Mouse (Mus musculus) embryo, embryonic 9.5 days (tissue): ENCODE results near the gene Lamc3.

Experiments used
- DNase-seq: peaks from one replicate; pipeline ENCODE4 v3.0.0-alpha.2; 2017; ENCODE audit errors: extremely low spot score

Lamc3 gene

DNA sequence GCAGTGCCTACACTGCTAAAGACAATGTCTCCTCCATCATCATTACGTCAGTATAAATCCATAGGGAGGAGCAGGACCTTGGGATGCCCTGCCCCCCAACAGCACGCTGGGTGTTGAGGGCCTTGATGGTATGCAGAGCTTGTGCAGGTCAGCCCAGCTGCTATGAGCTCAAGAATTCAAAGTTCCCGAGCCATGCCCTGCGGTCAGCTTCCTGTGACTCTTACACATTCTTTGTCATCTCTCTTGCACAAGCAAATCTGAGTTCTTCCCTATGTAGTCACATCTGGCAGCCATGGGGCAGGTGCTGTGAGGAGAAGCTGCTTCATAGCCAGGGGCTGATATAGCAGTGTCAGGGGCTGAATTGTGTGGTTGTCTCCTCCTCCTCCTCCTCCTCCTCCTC lies 48.0 kb downstream of the Lamc3 start:
- DNase-seq, result no peak

DNA sequence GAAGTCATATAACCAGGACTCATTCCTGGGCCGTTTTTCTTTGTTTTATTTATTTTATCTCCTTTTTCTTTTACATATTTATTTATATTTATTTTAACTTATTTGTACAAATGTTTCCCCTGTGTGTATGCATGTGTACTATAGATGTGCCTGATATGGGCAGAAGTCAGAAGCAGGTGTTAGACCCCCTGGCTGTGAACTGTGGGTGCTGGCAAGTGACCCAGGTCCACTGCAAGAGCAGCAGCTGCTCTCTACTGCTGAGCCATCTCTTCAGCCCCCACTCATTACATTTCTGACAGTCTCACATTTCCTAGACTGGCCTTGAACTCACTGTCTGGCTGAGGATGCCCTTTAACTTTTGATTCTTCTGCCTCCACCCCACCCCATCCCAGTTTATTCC lies 51.2 kb downstream of the Lamc3 start:
- DNase-seq, result no peak

DNA sequence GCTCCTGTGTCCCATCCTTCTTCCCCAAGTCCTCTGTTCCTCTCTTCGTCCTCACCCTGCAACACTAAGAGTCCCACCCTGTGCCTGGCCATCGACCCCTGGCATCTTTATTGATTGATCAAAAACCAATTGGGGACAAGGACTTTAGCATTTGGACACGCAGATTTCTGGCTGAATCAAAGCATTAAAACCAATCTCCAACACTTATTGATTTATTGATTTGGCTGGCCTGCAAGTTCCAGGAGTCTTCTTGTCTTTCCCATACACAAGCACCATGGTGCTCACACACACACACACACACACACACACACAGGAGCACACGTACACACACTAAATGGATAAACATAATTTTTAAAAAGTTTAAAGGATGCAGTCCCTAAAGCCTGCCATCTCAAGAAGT lies 55.9 kb downstream of the Lamc3 start:
- DNase-seq, result no peak

DNA sequence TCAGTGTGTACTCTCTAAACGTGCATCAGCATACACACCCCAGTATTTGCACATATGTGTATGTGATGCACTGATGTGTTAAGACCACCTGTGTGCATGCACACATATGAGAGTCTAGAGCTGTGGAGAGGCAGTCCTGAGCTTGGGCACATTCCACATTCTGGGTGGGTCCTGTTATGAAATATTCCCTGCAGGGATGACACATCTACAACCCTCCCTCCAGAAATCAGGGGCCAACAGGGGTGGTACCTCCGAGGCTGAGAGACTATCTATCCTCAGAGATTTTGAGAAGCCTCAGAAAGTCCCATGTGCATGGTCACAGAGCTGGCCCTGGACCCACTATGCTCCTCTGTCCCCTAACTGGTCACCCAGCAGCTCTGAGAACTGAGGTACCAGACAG lies 58.5 kb downstream of the Lamc3 start:
- DNase-seq, result no peak

DNA sequence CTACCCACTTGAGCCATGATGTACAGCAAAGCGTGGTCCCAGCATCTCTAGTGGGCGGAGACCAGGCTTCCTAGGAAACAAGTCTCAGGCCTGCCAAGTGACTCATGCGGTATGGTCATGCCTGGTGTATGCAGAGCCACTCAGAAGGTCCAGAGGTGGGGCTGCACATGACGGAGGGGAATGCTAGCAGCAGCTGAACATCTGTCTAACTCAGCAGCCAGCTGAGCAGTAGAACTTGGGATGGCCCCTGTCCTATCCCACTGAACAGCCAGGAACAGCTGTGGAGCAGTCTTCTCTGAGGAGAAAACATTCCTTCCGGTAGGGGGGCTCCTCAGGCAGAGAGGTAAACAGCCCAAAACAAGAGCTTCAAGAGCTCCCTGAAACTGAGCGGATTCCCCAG lies 61.3 kb downstream of the Lamc3 start:
- no peak for DNase-seq

DNA sequence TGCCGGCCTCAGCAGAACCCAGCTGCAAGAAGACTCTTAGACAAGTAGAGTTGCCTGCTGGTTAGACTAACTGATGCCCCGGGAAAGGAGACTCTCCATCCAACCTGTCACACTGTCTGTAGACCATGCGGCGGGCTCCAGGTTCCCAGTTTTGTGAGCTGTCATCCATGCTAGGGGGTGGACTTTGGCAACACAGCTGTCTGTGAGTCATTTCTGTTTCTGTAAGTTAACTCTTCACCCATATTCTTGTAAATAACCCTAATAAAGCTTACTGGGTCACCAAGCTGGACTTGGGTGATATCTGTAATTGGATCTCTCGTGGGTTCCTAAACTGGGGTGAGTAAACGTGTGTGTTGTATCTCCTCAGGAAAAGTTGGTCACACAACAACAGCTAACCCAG lies 61.7 kb downstream of the Lamc3 start:
- DNase-seq, result no peak

DNA sequence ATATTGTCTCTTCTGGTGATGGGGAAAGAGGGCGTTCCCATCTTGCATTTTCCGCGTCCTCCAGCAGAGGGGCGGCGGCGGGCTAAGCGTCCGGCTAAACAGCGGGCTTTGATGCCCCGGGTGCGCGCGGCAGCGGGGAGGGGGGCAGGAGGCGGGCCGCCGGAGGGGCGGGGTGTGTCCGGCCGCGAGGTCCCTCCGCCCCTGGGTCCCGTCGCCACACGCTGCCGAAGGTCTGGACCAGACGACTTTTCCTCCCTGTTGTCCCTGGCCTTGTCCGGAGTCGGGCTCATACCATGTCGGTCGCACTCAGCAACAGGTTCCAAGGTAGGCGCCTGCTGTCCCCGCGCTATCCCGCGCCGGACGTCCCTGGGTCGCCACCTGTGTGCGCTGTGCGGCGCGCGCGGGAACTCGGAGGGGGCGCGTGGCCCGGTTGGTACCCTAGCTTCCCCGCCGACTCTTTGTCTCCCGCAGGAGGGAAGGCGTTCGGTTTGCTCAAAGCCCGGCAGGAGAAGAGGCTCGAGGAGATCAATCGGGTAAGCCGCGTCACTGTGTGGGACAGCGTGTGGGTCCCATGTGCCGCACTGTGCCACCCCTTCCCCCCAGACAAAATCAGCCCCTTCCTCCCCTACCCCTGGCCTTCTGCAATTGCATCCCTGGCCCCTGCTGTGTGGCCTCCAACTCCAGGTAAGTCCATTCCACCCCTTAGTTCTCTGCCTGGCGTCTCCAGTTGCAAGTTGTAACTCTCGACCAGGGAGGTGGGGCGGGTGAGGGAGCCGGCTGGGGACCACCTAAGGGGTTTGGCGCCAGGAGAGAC lies 63.2 kb downstream of the Lamc3 start, which contains the start of gene Aif1l:
Aif1l (plus strand) TSS at position 82 of the 814 bp plus-strand sequence.
- DNase-seq, result peak; percentile 90

DNA sequence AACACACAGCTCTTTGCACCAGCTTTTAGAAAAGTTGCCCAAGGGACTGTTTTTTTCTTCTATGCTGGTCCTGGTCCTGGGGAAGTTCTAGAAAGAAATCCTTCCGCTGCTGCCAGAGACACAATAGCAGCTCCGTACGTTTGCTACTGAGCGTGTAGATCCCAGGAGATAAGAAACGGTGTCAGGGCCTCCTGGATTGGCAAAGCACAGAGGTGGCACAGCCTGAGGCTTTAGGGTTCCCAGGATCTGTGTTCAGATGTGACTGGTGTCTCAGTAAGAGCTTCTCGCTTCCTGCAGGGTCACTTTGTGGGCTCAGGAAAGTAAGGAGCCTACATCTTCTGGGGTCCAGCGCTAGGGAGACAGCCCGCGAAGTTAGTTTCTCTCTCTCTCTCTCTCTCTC lies 63.9 kb downstream of the Lamc3 start:
- DNase-seq, result peak; percentile 33

DNA sequence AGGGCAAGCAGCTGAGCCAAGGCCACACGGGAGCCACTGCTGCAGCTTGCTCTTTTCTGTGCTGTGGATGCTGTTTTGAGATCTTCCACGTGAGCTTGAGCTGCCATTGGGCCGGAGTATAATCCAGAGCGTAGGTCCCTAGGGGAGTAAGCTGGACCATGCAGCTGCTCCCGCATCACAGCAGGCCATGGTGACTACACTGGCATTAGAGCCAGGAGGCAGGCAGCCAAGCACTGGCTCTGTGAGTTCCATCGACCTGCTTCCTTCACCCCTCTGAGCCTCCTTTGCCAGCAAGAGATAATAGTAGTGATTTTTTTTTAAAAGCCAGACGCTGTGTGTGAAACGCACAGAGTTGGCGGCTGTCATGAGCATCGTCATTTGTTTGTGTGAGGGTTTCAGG lies 65.1 kb downstream of the Lamc3 start:
- no peak for DNase-seq

DNA sequence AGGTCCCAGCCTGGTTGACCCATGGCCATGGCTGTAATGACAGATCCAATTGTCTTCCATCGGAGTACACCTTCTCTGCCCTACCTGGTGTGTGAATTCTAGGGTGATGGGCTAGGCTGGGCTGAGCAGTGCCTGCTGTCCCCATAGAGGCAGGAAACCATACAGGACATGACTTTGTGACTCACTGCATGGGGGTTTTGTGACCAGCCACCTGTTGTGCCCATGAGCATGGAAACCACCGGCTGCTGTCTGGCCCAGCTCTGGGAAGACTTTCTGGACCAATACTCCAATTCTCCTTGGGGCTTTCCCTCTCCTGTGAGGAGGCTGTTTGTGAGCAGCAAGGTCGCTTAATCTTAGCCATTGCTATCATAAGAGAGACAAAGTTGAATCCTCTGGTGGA lies 65.6 kb downstream of the Lamc3 start:
- DNase-seq, result no peak

DNA sequence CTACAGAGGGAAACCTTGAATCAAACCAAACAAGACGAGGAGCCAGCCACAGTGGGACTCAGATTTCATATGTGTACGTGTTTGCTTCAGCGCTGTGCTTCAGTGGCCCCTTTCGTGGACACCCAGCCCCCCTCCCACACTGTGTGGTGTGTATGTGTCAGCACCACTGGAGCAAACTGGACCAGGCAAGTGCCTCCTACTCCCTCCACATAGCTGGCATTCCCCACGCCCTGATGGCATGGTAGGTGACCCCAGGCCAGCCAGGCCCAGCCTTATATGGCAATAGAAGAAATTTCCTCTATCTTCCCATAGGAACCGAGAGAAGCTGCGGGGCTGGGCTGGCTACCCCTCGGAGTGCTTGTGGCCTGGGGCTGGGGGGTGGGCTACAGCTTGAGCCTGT lies 66.6 kb downstream of the Lamc3 start:
- no peak for DNase-seq

DNA sequence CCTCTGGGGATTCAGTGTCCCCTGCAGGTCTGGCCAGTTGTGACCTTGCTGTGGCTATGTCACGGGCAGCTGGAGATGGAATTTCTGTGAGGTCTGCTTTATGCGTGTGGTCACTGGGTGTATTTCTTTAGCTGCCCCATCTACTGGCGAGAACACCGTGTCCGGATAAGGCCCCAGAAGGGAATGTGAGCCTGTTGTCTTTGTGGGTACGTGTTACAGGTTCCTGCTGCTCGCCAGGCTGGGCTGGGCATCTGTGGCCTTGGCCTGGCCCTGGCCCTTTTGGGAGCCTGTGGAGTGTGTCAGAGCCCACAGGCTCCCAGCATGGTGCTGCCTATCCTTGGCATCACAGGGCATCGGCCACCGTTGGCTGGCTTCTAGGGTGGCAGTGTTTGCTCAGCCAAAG lies 67.7 kb downstream of the Lamc3 start:
- no peak for DNase-seq

DNA sequence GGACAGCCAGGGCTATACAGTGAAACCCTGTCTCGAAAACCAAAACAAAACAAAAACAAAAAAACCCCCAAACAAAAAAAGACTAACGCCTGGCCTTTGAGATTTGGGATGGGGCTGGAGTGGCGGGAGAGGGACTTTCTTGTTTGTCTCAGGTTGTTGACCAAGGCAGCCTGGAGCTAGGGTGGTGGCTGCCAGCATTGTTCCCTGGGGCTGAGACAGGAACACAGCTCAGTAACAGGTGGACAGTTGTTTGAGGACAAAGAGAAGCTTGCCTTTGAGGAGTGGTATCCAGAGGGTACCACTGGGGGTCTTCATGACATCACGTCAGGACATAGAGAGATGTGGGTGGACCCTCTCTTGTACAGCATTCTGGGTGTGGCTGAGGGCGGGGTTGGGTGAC lies 68.6 kb downstream of the Lamc3 start:
- no peak for DNase-seq

DNA sequence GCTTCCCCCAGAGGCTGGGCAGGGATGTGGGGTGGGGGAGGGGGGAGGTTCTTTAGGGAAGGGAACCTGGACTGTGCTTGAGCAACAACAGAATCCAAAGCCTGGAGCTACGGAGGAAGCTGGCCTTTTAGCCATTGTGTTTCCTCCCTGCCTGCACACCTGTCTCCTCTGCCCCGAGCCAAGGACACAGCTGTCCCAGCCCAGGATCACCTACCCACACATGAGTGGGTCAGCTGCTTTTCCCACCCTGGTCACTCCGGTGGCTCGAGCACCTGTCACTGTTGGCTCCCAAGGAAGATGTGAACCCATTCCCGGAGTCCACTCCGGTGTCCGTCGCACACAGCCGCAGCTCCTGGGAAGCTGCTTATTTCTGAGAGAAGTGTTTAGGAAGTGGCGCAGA lies 70.1 kb downstream of the Lamc3 start:
- DNase-seq, result no peak

DNA sequence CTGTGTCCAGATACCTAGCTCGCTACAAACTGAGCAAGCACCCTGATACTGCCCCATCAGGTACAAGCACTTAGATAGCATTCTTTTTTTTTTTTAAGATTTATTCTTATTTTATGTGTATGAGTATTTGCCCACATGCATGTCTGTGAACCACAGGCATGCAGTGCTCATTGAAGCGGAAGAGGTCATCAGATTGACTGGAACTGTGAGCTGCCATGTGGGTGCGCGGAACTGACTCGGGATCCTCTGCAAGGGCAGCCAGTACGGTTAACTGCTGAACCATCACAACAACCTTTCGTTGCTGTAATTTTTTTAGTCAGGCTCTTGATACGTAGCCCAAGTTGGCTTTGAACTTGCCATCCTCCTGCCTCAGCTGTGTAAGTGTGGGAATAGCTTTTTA lies 73.9 kb downstream of the Lamc3 start:
- DNase-seq, result no peak

DNA sequence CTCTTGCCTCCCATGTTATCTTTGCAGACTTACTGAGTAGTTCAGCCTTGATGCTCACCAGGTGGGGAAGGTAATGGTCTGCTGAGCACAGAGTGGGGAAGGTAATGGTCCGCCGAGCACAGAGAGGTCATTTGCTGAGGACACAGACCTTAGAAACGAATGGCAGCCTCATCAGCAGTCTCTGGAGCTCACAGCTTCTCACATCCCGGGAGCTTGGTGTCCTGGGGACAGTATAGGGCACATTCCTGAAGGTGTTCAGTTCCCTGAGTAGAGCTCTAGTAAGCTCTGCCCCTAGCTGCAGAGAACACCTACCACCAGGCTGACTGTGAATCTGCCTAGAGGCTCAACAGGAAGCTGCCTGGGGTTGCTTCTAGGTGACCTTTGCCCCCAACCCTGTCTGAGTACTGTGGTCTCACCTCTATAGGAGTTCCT lies 74.7 kb downstream of the Lamc3 start:
- DNase-seq, result no peak

DNA sequence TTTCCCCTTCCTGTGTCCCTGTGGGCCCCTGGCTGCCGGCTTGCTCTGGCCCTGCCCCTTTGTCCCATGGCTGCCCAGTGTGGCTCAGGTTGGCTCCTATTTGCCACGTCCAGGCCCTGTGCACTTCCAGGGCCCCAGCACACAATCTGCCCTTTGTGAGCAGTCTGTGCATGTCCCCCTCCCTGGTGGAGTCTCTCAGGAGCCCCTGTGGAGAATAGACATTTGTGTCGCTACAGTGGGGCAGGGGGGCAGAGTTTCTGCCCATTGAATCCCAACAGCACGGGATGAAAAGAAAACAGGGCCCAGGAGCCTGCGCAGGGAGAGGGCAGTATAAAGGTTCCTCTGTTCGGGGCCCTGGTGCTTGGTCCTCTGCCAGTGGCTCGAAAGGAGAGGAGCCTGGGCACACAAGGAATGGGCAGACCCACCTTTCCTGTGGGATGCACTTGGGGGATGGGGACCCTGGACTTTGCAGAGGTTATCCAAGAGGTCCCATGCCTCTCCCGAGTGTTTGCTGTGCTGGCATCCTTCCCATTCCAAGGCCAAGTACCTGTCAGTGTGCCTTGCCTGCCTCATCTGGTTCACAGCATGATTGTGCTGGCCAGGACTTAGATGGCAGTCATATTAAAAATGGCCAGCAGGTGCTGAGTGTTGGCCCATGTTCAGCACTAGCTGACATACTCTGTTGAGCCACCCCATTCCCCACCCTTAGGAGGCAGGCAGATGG lies 75.6 kb downstream of the Lamc3 start:
- no peak for DNase-seq

DNA sequence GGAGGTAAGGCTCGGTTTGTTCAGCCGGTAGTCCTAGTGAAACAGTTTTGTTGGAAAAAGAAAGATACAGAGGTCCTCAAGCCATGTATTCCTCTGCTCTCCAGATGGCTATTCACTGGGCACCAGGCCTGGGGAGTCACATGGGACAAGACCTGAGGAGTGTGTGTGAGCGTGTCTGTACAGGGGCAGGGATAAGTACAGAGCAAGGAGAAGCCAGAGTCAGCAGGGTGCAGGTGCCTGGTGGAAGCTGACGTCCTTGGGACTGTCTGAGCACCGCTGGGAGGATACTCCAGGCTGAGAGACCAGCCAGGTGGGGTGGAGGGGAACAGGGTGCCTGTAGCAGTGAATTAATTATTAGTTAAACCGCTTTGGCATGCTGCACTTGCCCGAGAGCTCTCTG lies 76.4 kb downstream of the Lamc3 start:
- DNase-seq, result no peak

DNA sequence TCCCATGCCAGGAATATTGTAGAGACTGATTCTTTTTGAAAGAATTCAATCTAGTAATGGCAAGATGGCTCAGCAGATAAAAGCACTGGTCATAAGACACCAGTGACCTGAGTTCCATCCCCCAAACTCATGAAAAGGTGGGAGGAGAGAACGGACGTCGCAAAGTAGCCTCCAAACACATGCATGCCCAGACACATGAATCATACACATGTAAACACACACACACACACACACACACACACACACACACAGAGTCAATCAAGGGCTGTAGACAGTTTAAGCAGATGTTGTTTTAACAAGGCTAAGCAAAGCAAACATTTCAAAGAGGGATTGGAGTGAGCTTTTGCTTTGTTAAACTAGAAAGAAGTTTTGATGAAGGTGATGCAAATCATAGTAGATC lies 77.1 kb downstream of the Lamc3 start:
- DNase-seq, result no peak

DNA sequence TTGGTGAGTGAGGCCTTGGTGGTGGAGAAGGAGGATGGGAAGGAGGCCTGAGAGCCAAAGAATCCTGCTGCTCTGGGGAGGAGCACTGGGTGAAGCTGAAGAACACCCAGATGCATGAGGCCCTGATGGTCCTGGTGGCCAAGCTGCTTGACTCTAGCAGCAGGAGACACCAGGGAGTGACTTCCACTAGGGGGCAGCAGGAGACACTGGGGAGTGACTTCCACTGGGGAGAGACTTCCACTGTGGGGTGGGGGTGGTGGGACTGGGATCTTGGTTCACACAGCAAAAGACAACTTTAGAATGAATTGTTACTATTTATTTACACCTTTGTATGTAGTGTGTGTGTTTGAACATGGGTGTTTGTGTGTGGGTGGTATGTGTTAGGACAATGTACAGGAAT lies 78.0 kb downstream of the Lamc3 start:
- DNase-seq, result peak; percentile 26

DNA sequence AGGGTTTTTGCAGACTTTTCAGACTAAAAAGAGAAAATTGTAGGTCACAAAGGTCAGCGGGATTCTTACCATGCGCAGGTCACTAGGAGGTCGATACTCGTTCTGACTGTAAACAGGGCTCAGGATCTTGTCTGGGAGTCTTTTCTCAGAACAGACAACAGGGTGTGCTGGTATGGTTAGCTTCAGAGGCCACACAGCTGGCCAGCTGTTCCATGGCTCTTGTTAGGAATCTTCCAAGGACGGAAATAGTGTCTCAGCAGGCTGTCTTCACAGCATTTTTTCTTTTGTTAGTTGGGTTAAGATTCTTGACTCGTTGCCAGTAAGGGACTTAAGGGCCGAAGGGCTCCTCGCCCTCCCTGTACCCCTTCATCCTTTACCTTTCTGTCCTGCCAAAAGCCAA lies 79.7 kb downstream of the Lamc3 start:
- DNase-seq, result no peak

DNA sequence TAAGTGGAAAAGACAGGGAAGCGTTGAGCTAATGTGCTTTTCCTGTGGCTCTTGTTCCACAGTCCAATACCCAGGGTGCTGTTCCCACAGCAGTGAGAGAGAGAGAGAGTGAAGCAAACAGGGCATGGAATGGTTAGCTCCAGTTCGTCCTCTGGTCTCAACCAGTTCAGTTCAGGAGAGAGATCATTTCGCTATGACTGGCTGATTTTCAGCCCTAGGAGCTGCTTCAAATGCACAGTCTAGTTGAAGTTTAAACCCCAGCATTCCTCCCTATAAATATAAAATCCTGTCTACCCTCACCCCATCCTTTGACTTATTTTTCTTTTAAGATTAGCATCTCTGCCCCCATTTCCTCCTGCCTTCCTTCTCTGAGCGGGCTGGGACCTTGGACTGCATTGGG lies 85.5 kb downstream of the Lamc3 start:
- no peak for DNase-seq

DNA sequence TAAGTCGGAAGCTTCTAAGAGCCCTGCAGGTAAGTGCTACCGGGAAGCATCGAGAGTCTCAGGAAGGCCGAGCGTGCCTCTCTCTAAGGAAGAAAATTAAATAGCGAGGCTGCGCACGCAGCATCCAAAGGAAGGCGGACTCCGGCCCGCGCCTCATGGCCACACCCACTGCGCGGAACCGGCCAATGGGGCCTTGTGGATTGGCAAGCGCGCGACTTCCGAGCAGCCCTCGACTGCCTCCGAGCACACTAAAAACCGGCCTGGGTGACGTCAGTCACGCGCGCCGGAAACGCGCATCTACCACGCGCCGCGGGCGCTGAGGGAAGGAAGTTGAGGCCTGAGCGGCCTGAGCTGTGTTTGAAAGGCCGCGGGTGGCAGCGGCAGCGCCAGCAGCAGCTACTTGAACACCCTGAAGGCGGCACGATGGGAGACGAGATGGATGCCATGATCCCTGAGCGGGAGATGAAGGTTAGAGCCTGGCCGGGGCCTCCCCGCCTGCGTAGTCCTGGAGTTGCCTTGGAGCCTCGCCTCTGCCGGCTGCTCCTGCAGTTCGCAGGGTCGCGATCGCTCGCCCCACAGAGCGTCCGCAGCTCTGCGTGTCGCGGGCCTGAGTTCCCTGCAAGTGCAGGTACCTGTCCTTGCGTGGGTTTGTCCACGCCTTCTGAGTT lies 87.2 kb downstream of the Lamc3 start, which contains the start of gene Nup214:
Nup214 (plus strand) TSS at position 296 of the 668 bp plus-strand sequence.
- DNase-seq, result peak; percentile 100
